Mouse (Mus musculus): Measurements from ENCODE around the gene Sh2b2. TPM values are rescaled to one million over a fixed set of nuclear protein-coding genes. Genes with fewer than 3 reads are reported as not detected.

The Sh2b2 gene
- 0.90 and 1.5 TPM in 2 replicates for polyA plus RNA-seq (2021; fragmentation: Nextera tagmentation)
- long read RNA-seq, experiment 1, partial matches to known transcripts, result 3 of 4 reads
- long read RNA-seq, experiment 1, other reads (novel, unspliced or antisense), result 1 of 4 reads
- long read RNA-seq, experiment 2, partial matches to known transcripts, result 0 of 17 reads
- long read RNA-seq, experiment 2, other reads (novel, unspliced or antisense), result 8 of 17 reads

DNA sequence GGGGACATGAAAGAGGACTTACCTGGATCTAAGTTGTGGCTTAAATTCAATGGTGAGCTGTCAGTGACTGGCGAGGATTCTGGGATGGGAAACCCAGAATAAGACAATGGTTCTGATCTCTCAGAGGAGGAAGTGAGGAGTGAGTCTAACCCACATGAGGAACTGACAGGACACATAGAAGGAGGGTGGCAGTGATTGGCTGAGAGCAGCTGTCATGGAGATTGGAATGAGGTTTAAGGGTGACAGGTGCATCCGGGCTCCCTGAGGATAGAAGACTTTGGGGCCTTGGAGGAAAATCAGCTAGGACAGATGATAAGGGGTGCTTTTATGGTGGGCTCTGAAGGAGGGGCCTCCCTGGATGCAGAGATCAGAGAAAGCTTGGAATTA lies at the start of gene Sh2b2:
TSS of gene Sh2b2 (minus strand) at position 105 of the 387 bp plus-strand sequence.

DNA sequence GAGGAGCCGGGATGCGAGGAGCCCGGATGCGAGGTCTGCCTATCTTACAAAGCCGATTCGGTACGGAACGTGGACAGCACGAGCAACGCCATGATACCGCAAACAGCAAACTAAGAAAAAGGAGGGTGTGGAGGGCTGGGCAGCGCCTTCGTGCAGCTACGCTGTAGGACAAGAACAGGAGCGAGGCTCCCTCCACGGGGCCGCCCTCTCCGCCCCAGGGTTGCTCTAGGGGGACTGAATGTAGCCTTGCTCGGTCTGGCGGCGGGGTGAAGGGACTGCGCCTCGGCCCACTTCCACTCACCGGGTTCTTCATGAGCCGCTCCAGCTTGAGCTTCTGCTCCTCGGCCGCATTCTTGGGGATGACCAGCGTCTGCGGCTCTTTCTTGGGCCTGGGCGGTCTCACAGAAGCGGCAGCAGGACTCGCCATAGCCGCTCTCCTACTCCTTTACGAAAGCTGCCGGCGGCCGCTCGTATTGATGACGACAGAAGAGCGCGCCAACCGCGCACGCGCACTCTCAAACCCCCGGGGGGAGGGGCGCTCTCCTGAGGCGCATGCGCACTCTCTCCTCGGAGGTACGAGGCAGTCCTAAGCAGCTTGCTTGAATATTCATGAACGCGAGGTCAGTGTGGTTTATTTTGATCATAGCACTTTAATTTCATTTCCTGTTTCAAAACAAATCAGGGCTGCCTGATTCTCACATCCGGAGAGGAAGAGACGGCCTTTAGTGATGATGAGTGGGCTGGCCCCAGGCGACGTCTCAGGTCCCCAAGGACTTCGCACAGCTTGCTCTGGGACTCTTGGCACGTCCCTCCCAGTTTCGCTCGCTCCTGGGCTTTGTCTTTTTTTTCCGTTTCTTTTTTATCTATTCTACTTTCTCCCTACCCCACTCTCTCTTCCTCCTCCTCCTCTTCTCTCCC lies 47.6 kb downstream of the Sh2b2 start, which contains the start of gene Prkrip1:
TSS of gene Prkrip1 (minus strand) at position 490 of the 918 bp plus-strand sequence.

DNA sequence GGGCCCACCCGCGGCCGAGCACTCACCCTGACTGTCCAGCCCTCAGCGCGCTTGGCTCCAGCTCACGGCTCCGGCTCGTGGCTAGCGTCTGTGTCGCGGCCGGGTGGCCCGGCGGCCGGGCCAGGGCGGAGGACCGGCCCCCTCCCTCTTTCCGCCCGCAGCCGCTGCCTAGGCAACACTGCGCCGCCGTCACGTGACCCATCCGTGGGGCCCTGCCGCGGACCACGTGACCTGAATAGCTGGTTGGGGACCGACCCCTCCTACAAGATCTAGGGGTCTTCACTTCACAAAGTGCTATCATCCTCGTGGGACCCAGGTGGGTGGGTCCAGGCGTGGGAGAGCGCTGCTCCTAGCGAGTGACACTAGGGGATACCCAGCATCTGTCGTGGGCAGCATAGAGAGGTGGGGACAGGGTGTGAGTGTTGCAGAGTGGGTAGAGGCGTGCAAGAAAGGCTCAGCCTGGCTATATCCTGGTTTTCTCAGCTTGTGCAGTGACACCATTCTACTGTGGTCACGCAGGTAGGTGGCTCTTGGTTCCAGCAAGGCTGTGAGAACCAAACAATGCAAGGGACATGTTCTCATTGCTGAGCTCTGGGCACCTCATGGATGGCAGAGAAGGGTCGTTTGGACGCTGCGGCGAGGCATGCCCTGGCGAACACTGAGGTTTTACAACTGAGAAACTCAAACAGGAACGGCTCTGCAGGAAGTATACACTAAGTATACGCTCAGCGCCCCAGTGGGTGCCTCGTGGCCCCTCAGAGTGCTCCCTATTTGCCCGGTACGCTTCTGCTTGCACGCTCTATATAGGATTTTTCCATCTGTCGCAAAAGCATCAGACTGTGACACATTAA lies 75.6 kb downstream of the Sh2b2 start, which contains the start of gene Orai2:
TSS of gene Orai2 (minus strand) at position 202 of the 851 bp plus-strand sequence.

Other genes with a start within 250 kb of the Sh2b2 start
- not detected in 2 replicates for gene Upk3b, start 208.1 kb downstream of the Sh2b2 start, polyA plus RNA-seq (2021; fragmentation: Nextera tagmentation)
- gene Upk3bl, start 192.1 kb downstream of the Sh2b2 start, polyA plus RNA-seq (2021; fragmentation: Nextera tagmentation), result 0.53 and 0.93 TPM in 2 replicates
- 1.7 and 2.0 TPM in 2 replicates for gene Rasa4, start 162.6 kb downstream of the Sh2b2 start, polyA plus RNA-seq (2021; fragmentation: Nextera tagmentation)
- 153 and 176 TPM in 2 replicates for gene Polr2j, start 129.9 kb downstream of the Sh2b2 start, polyA plus RNA-seq (2021; fragmentation: Nextera tagmentation)
- 5.6 and 6.3 TPM in 2 replicates for gene Lrwd1, start 110.5 kb downstream of the Sh2b2 start, polyA plus RNA-seq (2021; fragmentation: Nextera tagmentation)
- 10.3 and 10.5 TPM in 2 replicates for gene Alkbh4, start 110.4 kb downstream of the Sh2b2 start, polyA plus RNA-seq (2021; fragmentation: Nextera tagmentation)
- gene Orai2, start 75.8 kb downstream of the Sh2b2 start, polyA plus RNA-seq (2021; fragmentation: Nextera tagmentation), result 79.5 and 83.7 TPM in 2 replicates
- 32.3 and 36.3 TPM in 2 replicates for gene Prkrip1, start 47.6 kb downstream of the Sh2b2 start, polyA plus RNA-seq (2021; fragmentation: Nextera tagmentation)